Comparison of ENCODE assay signal across 10 mouse cellular contexts in genomic region chr2:38137086-38137485, GRCm38 (mm10).
DNase-seq lines count a peak whose midpoint lies in the region; ATAC-seq lines count a peak whose summit lies in the region.
"Had no signal": no experiment of that assay in that cellular context is flagged by ENCODE, and none has a peak within 500 bp of the region (broad histone marks: within the 10 kb centered on the region; RNA-seq: fewer than 3 reads in every experiment).

No protein-coding gene starts in this region.

- H3K4me3 ChIP-seq in heart, embryonic 10.5 days: no peak overlapping the region
- H3K4me3 ChIP-seq in embryonic facial prominence, embryonic 11.5 days (ENCODE audit: low read depth, low read length): no peak overlapping the region

- no peaks in the 10 kb centered on the region for H3K27me3 ChIP-seq in heart, embryonic 10.5 days (ENCODE audit: insufficient read depth, poor library complexity, severe bottlenecking)
- no peaks in the 10 kb centered on the region for H3K27me3 ChIP-seq in embryonic facial prominence, embryonic 11.5 days (ENCODE audit: control insufficient read depth, insufficient read depth, low read length)

- H3K9ac ChIP-seq in embryonic facial prominence, embryonic 11.5 days (replicated peaks; ENCODE audit: low read length): no peak overlapping the region

- no peak for ATAC-seq in embryonic facial prominence, embryonic 11.5 days (replicated peaks; ENCODE audit: insufficient number of reproducible peaks, low FRiP score, low TSS enrichment, low read depth)

- H3K4me2 ChIP-seq in embryonic facial prominence, embryonic 11.5 days (ENCODE audit: low read depth, low read length): no peak overlapping the region

- WGBS in heart, embryonic 10.5 days: 41% methylated on average over 5 of the region's 5 CpGs
- WGBS in embryonic facial prominence, embryonic 11.5 days: 42% methylated on average over 5 of the region's 5 CpGs

- peak; percentile 37 for DNase-seq in heart, postnatal 4 days
- no peak for DNase-seq in heart, embryonic 10.5 days (ENCODE audit: low spot score)
- peak; percentile 44 for DNase-seq in embryonic facial prominence, embryonic 11.5 days (ENCODE audit: low spot score)
- peak; percentile 29 to 37 for DNase-seq in layer of hippocampus, adult 8-10 months (ENCODE audit: low spot score in 2 of 2)
- peak; percentile 75 for DNase-seq in retina, embryonic 14.5 days (ENCODE audit: low spot score)
- no peak for DNase-seq in urinary bladder, postnatal 14 days (ENCODE audit: low spot score)
- DNase-seq in lung, adult 18-20 months: no peak
- DNase-seq in spleen, postnatal 14 days (ENCODE audit: low spot score in 2 of 2): no peak
- DNase-seq: adrenal gland, adult 2 months; lung, postnatal 10 days had no signal

- no peaks in the 10 kb centered on the region for H3K36me3 ChIP-seq in heart, embryonic 10.5 days
- no peaks in the 10 kb centered on the region for H3K36me3 ChIP-seq in embryonic facial prominence, embryonic 11.5 days (replicated peaks; ENCODE audit: control insufficient read depth, insufficient read depth, low read depth, low read length)

- H3K4me1 ChIP-seq in heart, embryonic 10.5 days: peaks cover 14% of the 10 kb centered on the region
- H3K4me1 ChIP-seq in embryonic facial prominence, embryonic 11.5 days (ENCODE audit: control insufficient read depth, insufficient read depth, low read length): no peaks in the 10 kb centered on the region

- no peaks in the 10 kb centered on the region for H3K9me3 ChIP-seq in heart, embryonic 10.5 days
- H3K9me3 ChIP-seq in embryonic facial prominence, embryonic 11.5 days (replicated peaks; ENCODE audit: control insufficient read depth, low read length): no peaks in the 10 kb centered on the region

- H3K27ac ChIP-seq in heart, embryonic 10.5 days: no peak overlapping the region
- H3K27ac ChIP-seq in embryonic facial prominence, embryonic 11.5 days (replicated peaks; ENCODE audit: low read depth, low read length): no peak overlapping the region

Comparison
In these comparisons a context has a peak if more than half of its experiments do, and no peak if none do; other contexts are left out.
1. DNase-seq: peak in heart, postnatal 4 days (single experiment), embryonic facial prominence, embryonic 11.5 days (single experiment), layer of hippocampus, adult 8-10 months (2 of 2) and retina, embryonic 14.5 days (single experiment); none in heart, embryonic 10.5 days (single experiment), urinary bladder, postnatal 14 days (single experiment), lung, adult 18-20 months (0 of 2) and spleen, postnatal 14 days (0 of 2).